Mouse (Mus musculus) G1E (cell line): Measurements from ENCODE around the gene St8sia2.

ENCODE experiments used
- CTCF ChIP-seq: IDR thresholded peaks from 2 replicates; pipeline ENCODE4 v1.5.1; 2012; ENCODE audit warnings: low read depth, low read length, inconsistent platforms, mixed read lengths
- TAL1 ChIP-seq: conservative IDR thresholded peaks from 2 replicates; pipeline ENCODE4 v1.6.1; 2012; ENCODE audit warnings: low read depth, low read length, inconsistent platforms, mixed read lengths

- no peak for TF ChIP-seq CTCF
- TF ChIP-seq TAL1, result no peak
These were observed 80.5 kb downstream of the St8sia2 start for GRCm38 (mm10) chr7:73933036-73933435.
